Mouse (Mus musculus): ENCODE measurements at regions not wholly inside any gene's neighbourhood (a gene's known extent, or its start where the extent isn't known, plus 50 kb on each side); places are given as distances from the start of the nearest gene placed in this dataset.

- TF ChIP-seq CTCF (IDR thresholded peaks at IDR 0.05; ENCODE audit: extremely low read depth, insufficient read depth, insufficient read length, insufficient replicate concordance) (no peak), POLR2A (IDR thresholded peaks at IDR 0.05; ENCODE audit: low read depth, low read length) (no peak)
Measured at GRCm38 (mm10) chr7:145105831-145106493, 102.0 kb downstream of the 1810010D01Rik start.
